Mouse (Mus musculus): ENCODE measurements around the gene Nucb1. TPM values are rescaled to one million over a fixed set of nuclear protein-coding genes. Genes with fewer than 3 reads are reported as not detected.
"Not testable (repeated sequence)": the region's sequence is repeated elsewhere in the genome, so short reads cannot be mapped to it uniquely, and the experiment has no call there.

The Nucb1 gene
- polyA plus RNA-seq, 1 experiment, result 171 TPM

DNA sequence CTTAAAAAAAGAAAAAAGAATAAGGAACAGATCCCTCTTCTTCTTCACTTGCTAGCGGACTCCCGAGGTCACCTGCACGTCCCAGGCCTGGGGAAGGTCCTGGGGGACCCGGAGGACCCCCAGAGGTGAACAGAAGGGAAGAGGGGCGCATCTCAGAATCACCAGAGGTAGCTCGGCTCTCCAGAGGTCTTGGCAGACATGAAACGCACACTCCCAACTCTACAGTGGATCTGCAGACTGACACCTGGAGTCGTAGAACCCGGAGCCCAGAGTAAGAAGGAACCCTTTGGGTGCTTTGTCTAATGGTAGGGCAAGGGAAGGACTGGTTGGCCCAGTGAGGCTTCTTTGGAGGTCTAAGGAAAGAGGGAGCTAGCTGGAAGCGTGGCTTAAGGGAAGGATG, 27.4 kb upstream of the Nucb1 start:
- WGBS, result 88% methylated on average over 10 of the region's 10 CpGs
- Histone ChIP-seq H3K27ac (ENCODE audit: insufficient read depth, low read length) (no peak overlapping the region), H3K4me1 (ENCODE audit: control insufficient read depth, insufficient read depth, insufficient read length) (no peaks in the 10 kb centered on the region), H3K36me3 (ENCODE audit: control insufficient read depth, insufficient read depth, low read length) (no peaks in the 10 kb centered on the region), H3K4me3 (ENCODE audit: extremely low read depth, insufficient read depth, insufficient read length) (no peak overlapping the region), H3K27me3 (ENCODE audit: control insufficient read depth, insufficient read depth, low read length) (no peaks in the 10 kb centered on the region)
- TF ChIP-seq POLR2A (IDR thresholded peaks at IDR 0.05; ENCODE audit: low read depth, low read length) (no peak), CTCF (IDR thresholded peaks at IDR 0.05; ENCODE audit: extremely low read depth, insufficient read depth, insufficient read length, insufficient replicate concordance) (no peak)
- DNase-seq (ENCODE audit: low read depth in 1 of 2, low spot score in 2 of 2), result no peak

DNA sequence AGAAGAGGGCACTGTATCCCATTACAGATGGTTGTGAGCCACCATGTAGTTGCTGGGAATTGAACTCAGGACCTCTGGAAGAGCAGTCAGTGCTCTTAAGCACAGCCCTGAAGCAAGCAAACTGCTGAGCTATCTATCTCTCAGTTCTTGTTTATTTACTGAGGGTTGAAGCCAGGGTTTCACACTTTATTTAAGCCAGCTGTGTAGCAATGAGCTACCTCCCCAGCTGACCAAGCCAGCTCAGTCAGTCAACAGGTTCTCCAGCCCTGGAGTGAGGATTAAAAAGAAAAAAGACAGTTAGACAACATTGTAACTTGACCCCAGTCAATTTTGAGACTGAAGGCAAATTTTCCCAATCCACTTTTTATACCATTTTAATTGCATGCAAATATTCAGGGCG, 25.5 kb upstream of the Nucb1 start:
- no peak overlapping the region for H3K4me3 ChIP-seq (ENCODE audit: extremely low read depth, insufficient read depth, insufficient read length)
- no peaks in the 10 kb centered on the region for H3K36me3 ChIP-seq (ENCODE audit: control insufficient read depth, insufficient read depth, low read length)
- WGBS, result 93% methylated on average over 1 of the region's 1 CpGs
- no peak overlapping the region for H3K27ac ChIP-seq (ENCODE audit: insufficient read depth, low read length)
- DNase-seq (ENCODE audit: low read depth in 1 of 2, low spot score in 2 of 2), result no peak
- H3K27me3 ChIP-seq (ENCODE audit: control insufficient read depth, insufficient read depth, low read length), result no peaks in the 10 kb centered on the region
- no peaks in the 10 kb centered on the region for H3K4me1 ChIP-seq (ENCODE audit: control insufficient read depth, insufficient read depth, insufficient read length)
- TF ChIP-seq CTCF (IDR thresholded peaks at IDR 0.05; ENCODE audit: extremely low read depth, insufficient read depth, insufficient read length, insufficient replicate concordance), result no peak
- no peak for TF ChIP-seq POLR2A (IDR thresholded peaks at IDR 0.05; ENCODE audit: low read depth, low read length)

DNA sequence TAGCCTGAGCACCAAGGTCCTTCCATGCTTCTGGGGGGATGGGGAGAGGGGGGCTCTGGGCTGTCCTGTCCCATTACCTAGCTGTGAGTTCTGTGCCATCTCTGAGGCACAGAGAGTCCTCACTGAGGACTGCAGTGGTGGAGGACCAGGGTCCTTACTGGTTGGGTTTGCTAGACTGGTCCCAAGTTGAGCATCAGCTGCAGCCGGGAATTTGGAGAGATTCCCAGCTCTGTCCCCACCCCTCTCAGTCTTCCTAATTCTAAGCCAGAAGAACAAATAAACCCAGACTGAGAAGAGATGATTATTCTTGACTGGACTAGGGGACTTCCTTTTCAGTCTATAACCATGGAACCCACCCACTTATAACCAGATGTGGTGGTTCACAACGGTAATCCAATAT, 20.4 kb upstream of the Nucb1 start:
- no peak overlapping the region for H3K27ac ChIP-seq (ENCODE audit: insufficient read depth, low read length)

DNA sequence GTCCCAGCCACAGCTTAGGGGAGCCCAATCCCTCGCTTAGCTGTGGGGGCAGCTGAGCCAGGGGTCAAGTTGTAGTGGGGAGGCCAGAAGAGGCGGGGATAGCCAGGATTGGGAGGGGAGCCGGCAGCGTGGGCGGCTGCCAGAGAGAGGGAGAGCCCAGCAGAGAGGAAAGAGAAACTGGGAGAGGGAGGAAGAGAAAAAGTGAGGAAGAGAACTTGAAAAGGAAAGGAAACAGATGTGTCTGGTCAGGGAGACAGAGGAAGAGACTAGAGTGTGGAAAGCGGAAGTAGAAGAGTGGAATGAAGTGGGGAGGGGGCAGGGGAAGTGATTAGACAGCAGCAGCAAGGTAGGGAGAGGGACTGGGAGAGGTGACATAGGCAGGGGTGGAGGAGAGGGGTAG, 19.3 kb upstream of the Nucb1 start:
- DNase-seq (ENCODE audit: low read depth in 1 of 2, low spot score in 2 of 2), result no peak
- Histone ChIP-seq H3K4me3 (ENCODE audit: extremely low read depth, insufficient read depth, insufficient read length) (no peak overlapping the region), H3K27ac (ENCODE audit: insufficient read depth, low read length) (no peak overlapping the region; the same call in 1 of the 2 replicates), H3K4me1 (ENCODE audit: control insufficient read depth, insufficient read depth, insufficient read length) (peaks cover 6% of the 10 kb centered on the region; the same call in 1 of the 2 replicates), H3K27me3 (ENCODE audit: control insufficient read depth, insufficient read depth, low read length) (no peaks in the 10 kb centered on the region), H3K36me3 (ENCODE audit: control insufficient read depth, insufficient read depth, low read length) (no peaks in the 10 kb centered on the region)
- 11% methylated on average over 6 of the region's 6 CpGs for WGBS
- TF ChIP-seq POLR2A (IDR thresholded peaks at IDR 0.05; ENCODE audit: low read depth, low read length), result no peak
- no peak for TF ChIP-seq CTCF (IDR thresholded peaks at IDR 0.05; ENCODE audit: extremely low read depth, insufficient read depth, insufficient read length, insufficient replicate concordance)

More for the DNA sequence above, 20.4 kb upstream of the Nucb1 start:
- Histone ChIP-seq H3K27me3 (ENCODE audit: control insufficient read depth, insufficient read depth, low read length) (no peaks in the 10 kb centered on the region), H3K4me1 (ENCODE audit: control insufficient read depth, insufficient read depth, insufficient read length) (no peaks in the 10 kb centered on the region), H3K4me3 (ENCODE audit: extremely low read depth, insufficient read depth, insufficient read length) (no peak overlapping the region), H3K36me3 (ENCODE audit: control insufficient read depth, insufficient read depth, low read length) (no peaks in the 10 kb centered on the region)
- DNase-seq (ENCODE audit: low read depth in 1 of 2, low spot score in 2 of 2), result no peak
- no peak for TF ChIP-seq CTCF (IDR thresholded peaks at IDR 0.05; ENCODE audit: extremely low read depth, insufficient read depth, insufficient read length, insufficient replicate concordance)
- no peak for TF ChIP-seq POLR2A (IDR thresholded peaks at IDR 0.05; ENCODE audit: low read depth, low read length)
- 66% methylated on average over 2 of the region's 2 CpGs for WGBS

DNA sequence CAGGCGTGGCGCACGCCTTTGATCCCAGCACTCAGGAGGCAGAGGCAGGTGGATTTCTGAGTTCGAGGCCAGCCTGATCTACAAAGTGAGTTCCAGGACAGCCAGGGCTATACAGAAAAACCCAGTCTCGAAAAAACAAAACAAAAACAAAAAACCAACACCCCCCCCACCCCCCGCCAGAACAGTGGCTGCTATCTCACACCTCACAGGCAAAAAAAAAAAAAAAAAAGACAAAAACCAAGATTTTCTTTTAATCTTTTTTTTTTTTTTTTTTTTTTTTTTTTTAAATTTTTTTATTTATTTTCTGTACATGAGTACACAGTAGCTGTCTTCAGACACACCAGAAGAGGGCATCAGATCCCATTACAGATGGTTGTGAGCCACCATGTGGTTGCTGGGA, 17.0 kb upstream of the Nucb1 start:
- H3K27ac ChIP-seq (ENCODE audit: insufficient read depth, low read length); DNase-seq (ENCODE audit: low read depth in 1 of 2, low spot score in 2 of 2); H3K4me3 ChIP-seq (ENCODE audit: extremely low read depth, insufficient read depth, insufficient read length); H3K36me3 ChIP-seq (ENCODE audit: control insufficient read depth, insufficient read depth, low read length); H3K27me3 ChIP-seq (ENCODE audit: control insufficient read depth, insufficient read depth, low read length); H3K4me1 ChIP-seq (ENCODE audit: control insufficient read depth, insufficient read depth, insufficient read length): not testable (repeated sequence)
- WGBS, result 76% methylated on average over 6 of the region's 6 CpGs

DNA sequence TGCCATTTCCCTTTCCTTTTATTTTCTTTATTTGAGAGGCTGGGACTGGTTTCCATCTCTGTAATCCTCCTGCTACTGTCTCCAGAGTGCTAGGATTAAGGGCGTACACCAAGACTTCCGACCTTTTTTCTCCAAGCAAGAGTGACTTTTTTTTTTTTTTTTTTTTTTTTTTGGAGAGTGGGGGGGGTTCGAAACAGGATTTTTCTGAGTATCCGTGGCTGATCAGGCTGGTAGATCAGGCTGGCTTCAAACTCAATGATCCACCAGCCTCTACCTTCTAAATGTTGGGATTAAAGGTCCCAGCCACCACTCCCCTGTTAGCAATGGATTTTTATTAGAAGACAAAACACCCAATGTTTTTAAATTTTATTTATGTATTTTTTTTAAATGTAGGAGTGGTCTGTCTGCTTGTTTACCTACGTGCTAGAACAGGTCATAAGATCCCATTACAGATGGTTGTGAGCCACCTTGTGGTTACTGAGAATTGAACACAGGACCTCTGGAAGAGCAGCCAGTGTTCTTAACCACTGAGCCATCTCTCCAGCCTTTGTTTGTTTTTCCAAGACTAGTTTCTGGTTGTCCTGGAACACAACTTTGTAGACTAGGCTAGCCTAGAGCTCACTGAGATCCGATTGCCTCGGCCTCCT, 16.4 kb upstream of the Nucb1 start:
- peaks cover 6% of the 10 kb centered on the region; the same call in 1 of the 2 replicates for H3K4me1 ChIP-seq (ENCODE audit: control insufficient read depth, insufficient read depth, insufficient read length)
- H3K27me3 ChIP-seq (ENCODE audit: control insufficient read depth, insufficient read depth, low read length), result no peaks in the 10 kb centered on the region
- peak overlapping the region; percentile 85 for H3K4me3 ChIP-seq (ENCODE audit: extremely low read depth, insufficient read depth, insufficient read length)
- H3K36me3 ChIP-seq (ENCODE audit: control insufficient read depth, insufficient read depth, low read length), result peaks cover 7% of the 10 kb centered on the region
- peak overlapping the region; percentile 95 for H3K27ac ChIP-seq (ENCODE audit: insufficient read depth, low read length)
- TF ChIP-seq POLR2A (IDR thresholded peaks at IDR 0.05; ENCODE audit: low read depth, low read length), result no peak
- no peak for TF ChIP-seq CTCF (IDR thresholded peaks at IDR 0.05; ENCODE audit: extremely low read depth, insufficient read depth, insufficient read length, insufficient replicate concordance)
- WGBS, result 18% methylated on average over 7 of the region's 7 CpGs
- peak in 1 of 2 experiments; percentile 48 for DNase-seq (ENCODE audit: low read depth in 1 of 2, low spot score in 2 of 2)

DNA sequence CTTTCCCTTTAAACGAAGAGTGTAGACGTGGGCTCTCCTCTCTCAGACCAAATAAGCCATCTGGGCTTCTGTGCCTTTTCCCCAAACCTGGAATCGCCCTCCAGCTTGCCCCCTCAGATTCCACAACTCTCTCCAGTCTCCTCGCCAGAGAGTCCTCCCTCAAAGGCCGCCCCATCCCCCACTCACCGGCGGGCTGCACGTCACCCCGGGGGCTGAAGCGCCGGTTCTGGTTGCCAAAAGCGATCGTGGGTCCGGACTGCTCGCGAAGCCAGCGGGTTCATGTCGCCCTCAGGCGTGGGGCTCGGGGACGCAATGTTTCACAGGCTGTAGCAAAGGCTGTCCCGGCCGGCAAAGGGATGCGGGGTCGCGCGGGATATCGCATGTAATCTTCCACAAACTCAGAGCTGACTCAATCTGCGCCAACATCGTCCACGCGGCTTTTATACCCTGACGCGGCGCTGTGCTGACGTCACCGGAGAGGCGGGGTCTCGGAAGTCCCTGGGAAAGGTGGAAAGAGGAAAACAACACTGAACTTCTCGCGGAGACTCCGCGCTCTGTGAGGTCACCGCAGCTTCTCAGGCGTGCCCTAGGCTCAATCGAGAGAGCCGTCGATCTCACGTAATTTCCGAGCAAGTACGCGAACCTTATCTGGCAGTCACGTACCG, 15.7 kb upstream of the Nucb1 start, which contains the start of the genes Ppp1r15a and Plekha4:
Ppp1r15a (minus strand) TSS at position 460 of the 665 bp plus-strand sequence.
Plekha4 (plus strand) TSS at position 522 of the 665 bp plus-strand sequence.
- H3K4me1 ChIP-seq (ENCODE audit: control insufficient read depth, insufficient read depth, insufficient read length), result peaks cover 6% of the 10 kb centered on the region; the same call in 1 of the 2 replicates
- TF ChIP-seq CTCF (IDR thresholded peaks at IDR 0.05; ENCODE audit: extremely low read depth, insufficient read depth, insufficient read length, insufficient replicate concordance) (no peak), POLR2A (IDR thresholded peaks at IDR 0.05; ENCODE audit: low read depth, low read length) (peak; percentile 95)
- peak within 1 kb of the TSS; percentile 85 for H3K4me3 ChIP-seq (ENCODE audit: extremely low read depth, insufficient read depth, insufficient read length)
- DNase-seq (ENCODE audit: low read depth in 1 of 2, low spot score in 2 of 2), result peak; percentile 90 to 95
- no peaks in the 10 kb centered on the region for H3K27me3 ChIP-seq (ENCODE audit: control insufficient read depth, insufficient read depth, low read length)
- under 1% methylated on average over 54 of the region's 54 CpGs for WGBS
- H3K36me3 ChIP-seq (ENCODE audit: control insufficient read depth, insufficient read depth, low read length), result peaks cover 7% of the 10 kb centered on the region
- peak within 1 kb of the TSS; percentile 95 for H3K27ac ChIP-seq (ENCODE audit: insufficient read depth, low read length)

All from spleen, adult 2 months (tissue).